Mouse (Mus musculus) heart, embryonic 12.5 days (tissue): ENCODE measurements around the gene Bcl2a1b. TPM values are rescaled to one million over a fixed set of nuclear protein-coding genes. Genes with fewer than 3 reads are reported as not detected.
"Not testable (repeated sequence)": the region's sequence is repeated elsewhere in the genome, so short reads cannot be mapped to it uniquely, and the experiment has no call there.

ENCODE experiments used
- ATAC-seq: fragments of 200-750 bp; cut with Nextera tagmentation; 2 replicates; pipeline ENCODE4 v1.8.0; 2017; ENCODE audit warnings: moderate TSS enrichment, moderate library complexity; ENCODE audit not compliant: insufficient number of reproducible peaks, low FRiP score
- H3K27ac ChIP-seq: fragments of 300-500 bp; sonication (generic); 2 replicates; pipeline ENCODE4 v1.5.1; 2016; ENCODE audit warnings: mild to moderate bottlenecking, moderate library complexity; ENCODE audit not compliant: poor library complexity, severe bottlenecking
- H3K27me3 ChIP-seq: fragments of 300-500 bp; sonication (generic); replicated peaks from 2 replicates; pipeline ENCODE4 v1.6.1; 2016; ENCODE audit warnings: mild to moderate bottlenecking, moderate library complexity
- H3K36me3 ChIP-seq: fragments of 300-500 bp; sonication (generic); 2 replicates; pipeline ENCODE4 v1.6.1; 2016; ENCODE audit warnings: mild to moderate bottlenecking, moderate library complexity
- H3K4me1 ChIP-seq: fragments of 300-500 bp; sonication (generic); replicated peaks from 2 replicates; pipeline ENCODE4 v1.6.1; 2016; ENCODE audit warnings: mild to moderate bottlenecking
- H3K4me2 ChIP-seq: fragments of 300-500 bp; sonication (generic); 2 replicates; pipeline ENCODE4 v1.6.1; 2016; ENCODE audit warnings: mild to moderate bottlenecking, moderate library complexity
- H3K4me3 ChIP-seq: fragments of 300-500 bp; sonication (generic); 2 replicates; pipeline ENCODE4 v1.5.1; 2016; ENCODE audit warnings: mild to moderate bottlenecking
- H3K9ac ChIP-seq: fragments of 300-500 bp; sonication (generic); 2 replicates; pipeline ENCODE4 v1.6.1; 2016; ENCODE audit warnings: mild to moderate bottlenecking, moderate library complexity
- H3K9me3 ChIP-seq: fragments of 300-500 bp; sonication (generic); replicated peaks from 2 replicates; pipeline ENCODE4 v1.6.1; 2016; ENCODE audit warnings: mild to moderate bottlenecking, moderate library complexity
- WGBS: fragments of 180-500 bp; shearing (Covaris S2); methylation state at CpG from one replicate; pipeline ENCODE4 v1.1.7; 2016; 5-methylcytosine and 5-hydroxymethylcytosine counted together
- polyA plus RNA-seq: library from polyadenylated mRNA; unstranded; fragments of >200 nt; fragmentation: Nextera tagmentation; extraction: Ambion mirVana; gene quantifications from 2 replicates; pipeline ENCODE4 v1.2.1, GENCODE M21; 2016

Bcl2a1b gene
- 0.27 and 1.2 TPM in 2 replicates for polyA plus RNA-seq

DNA sequence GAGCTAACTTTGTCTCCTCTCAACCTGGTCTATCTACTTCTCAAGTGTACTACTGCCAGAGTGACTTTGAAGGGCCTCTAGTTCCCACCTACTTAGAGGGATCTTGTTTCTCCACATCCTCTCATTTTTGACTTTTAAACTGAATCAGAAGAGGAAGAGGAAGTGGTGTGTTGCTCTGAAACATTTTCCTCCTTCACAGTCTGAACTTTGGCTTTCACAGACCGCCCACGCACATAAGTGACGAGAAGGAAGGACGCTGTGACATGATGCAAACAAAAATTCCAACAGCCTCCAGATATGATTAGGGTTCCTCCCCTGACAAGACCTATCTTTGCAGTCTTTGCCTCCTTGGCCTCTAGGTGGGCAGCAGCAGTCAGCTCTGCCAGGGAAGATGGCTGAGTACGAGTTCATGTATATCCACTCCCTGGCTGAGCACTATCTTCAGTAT is at the start of gene Bcl2a1b, which contains the start of gene Gm29094:
Gene Bcl2a1b (plus strand): TSS at position 241 of the 448 bp plus-strand sequence.
Gene Gm29094 (plus strand): TSS at position 411 of the 448 bp plus-strand sequence.
- H3K36me3 ChIP-seq, H3K9ac ChIP-seq, ATAC-seq, H3K4me1 ChIP-seq, H3K4me2 ChIP-seq, H3K4me3 ChIP-seq, H3K9me3 ChIP-seq, H3K27ac ChIP-seq, H3K27me3 ChIP-seq: not testable (repeated sequence)
- WGBS: 67% methylated on average over 5 of the region's 5 CpGs

DNA sequence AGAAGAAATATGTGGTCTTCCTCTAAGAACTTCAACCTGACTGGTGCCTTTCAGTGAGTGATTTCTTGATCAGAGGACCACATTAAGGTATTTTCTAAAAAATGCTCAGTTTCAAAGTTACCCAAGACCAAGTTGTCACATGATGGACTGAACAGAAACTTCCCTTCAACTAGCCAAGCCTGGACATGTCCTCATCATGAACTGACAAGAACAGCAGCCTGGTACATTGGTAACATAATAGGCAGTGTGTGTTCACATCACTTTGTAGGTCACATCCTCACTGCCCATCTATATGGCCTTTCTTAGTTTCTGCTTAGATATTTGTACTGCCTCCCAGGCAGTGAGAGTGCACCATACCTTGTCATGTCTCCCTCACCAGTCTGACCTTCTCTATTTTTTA is 26.5 kb upstream of the Bcl2a1b start:
- H3K27me3 ChIP-seq, H3K4me2 ChIP-seq, H3K36me3 ChIP-seq, ATAC-seq, H3K4me3 ChIP-seq, H3K4me1 ChIP-seq, H3K9me3 ChIP-seq, H3K27ac ChIP-seq, H3K9ac ChIP-seq: not testable (repeated sequence)

DNA sequence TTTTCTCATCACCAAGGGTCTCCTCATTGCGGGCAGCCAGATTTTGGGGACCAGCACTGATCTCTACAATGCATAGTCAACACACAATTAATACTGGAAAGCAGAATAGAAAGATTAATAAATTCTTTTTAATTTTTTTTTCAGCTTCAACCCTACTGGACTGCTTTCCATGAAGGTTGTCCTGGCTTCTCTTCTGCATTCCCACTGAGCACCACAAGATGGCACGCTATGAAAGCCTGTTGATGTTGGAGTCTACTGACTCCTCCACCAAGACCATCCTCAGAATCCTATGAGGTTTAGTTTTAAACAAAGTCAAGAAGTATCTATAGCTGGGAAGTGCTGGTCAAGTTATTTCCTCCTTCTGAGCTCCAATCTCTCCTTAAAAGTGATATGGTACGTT is 20.2 kb upstream of the Bcl2a1b start:
- not testable (repeated sequence) for H3K27ac ChIP-seq, H3K9ac ChIP-seq, ATAC-seq, H3K27me3 ChIP-seq, H3K4me3 ChIP-seq, H3K4me1 ChIP-seq, H3K9me3 ChIP-seq, H3K4me2 ChIP-seq, H3K36me3 ChIP-seq
- 27% methylated on average over 2 of the region's 3 CpGs for WGBS

DNA sequence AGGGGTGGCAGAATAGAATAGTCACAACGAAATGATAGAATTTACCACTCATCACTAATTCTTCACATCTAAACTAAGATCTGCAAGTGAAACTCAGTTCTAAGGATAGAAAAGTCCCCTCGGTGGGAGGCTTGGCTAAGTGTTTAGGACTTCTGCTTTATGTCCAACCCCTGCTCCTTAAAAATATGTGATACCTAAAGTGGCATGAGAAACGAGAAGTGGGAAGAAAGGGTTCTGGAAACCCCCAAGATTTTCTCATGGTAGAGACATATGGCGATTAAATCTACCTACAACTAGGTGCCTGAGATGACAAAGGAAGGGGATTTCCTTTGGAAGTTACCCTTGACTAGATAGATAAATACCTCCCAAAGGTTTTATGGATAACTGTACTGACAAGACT is 19.5 kb upstream of the Bcl2a1b start:
- not testable (repeated sequence) for ATAC-seq, H3K4me3 ChIP-seq, H3K27me3 ChIP-seq, H3K27ac ChIP-seq, H3K36me3 ChIP-seq, H3K4me2 ChIP-seq, H3K9me3 ChIP-seq, H3K4me1 ChIP-seq, H3K9ac ChIP-seq
- WGBS: 68% methylated on average over 4 of the region's 4 CpGs

- not testable (repeated sequence) for H3K9ac ChIP-seq, H3K4me1 ChIP-seq, H3K4me3 ChIP-seq, H3K27ac ChIP-seq, H3K27me3 ChIP-seq, H3K4me2 ChIP-seq, ATAC-seq, H3K9me3 ChIP-seq, H3K36me3 ChIP-seq
- WGBS: 69% methylated on average over 15 of the region's 15 CpGs
Observed at GRCm38 (mm10) chr9:89187006-89187405, 12.0 kb upstream of the Bcl2a1b start.

GRCm38 (mm10) chr9:89195483-89195882 is 3.5 kb upstream of the Bcl2a1b start:
- ATAC-seq, H3K27ac ChIP-seq, H3K4me2 ChIP-seq, H3K27me3 ChIP-seq, H3K4me1 ChIP-seq, H3K36me3 ChIP-seq, H3K4me3 ChIP-seq, H3K9ac ChIP-seq, H3K9me3 ChIP-seq: not testable (repeated sequence)

- not testable (repeated sequence) for H3K9ac ChIP-seq, H3K27me3 ChIP-seq, ATAC-seq, H3K4me1 ChIP-seq, H3K27ac ChIP-seq, H3K4me3 ChIP-seq, H3K36me3 ChIP-seq, H3K4me2 ChIP-seq, H3K9me3 ChIP-seq
- 76% methylated on average over 1 of the region's 1 CpGs for WGBS
Observed at GRCm38 (mm10) chr9:89197509-89197908, 1.5 kb upstream of the Bcl2a1b start.

DNA sequence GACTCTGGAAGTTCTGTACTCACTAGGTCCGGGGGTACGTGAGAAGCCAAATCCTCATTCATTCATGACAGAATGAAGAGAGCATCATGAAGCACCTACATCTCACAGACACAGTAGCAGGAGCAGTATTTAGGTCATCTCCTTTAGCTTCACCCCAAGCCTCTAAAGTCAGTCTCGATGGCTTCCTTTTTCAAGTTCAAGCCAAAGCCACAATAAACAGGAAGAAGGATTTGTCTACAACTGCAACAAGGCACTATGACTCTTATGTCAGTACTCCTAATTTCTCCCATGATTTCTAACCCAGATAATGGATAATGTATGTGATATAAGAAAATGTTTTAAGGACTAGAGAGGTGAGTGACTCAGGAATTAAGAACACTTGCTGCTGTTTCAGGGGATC is 660 bp upstream of the Bcl2a1b start:
- H3K9me3 ChIP-seq, H3K27ac ChIP-seq, H3K9ac ChIP-seq, H3K4me1 ChIP-seq, H3K4me2 ChIP-seq, ATAC-seq, H3K27me3 ChIP-seq, H3K4me3 ChIP-seq, H3K36me3 ChIP-seq: not testable (repeated sequence)
- 83% methylated on average over 3 of the region's 3 CpGs for WGBS

DNA sequence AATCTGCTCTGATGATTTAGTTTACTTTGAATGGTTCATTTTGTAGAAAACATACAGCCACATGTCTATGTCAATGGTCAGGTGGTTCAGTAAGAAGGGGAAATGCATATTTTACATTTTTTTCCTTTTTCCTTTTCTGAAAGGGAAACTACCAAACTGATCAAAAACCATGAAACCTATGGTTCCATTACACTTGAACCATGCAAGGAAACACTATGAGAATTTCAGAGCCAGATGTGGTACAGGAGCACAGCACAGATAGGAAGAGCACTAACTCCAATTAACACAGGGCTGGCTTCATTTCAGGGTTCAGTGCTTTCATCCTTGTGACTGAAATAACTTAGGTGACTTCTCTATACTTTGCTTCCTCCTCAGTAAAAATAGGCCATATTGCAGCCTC is 3.2 kb downstream of the Bcl2a1b start:
- not testable (repeated sequence) for H3K9me3 ChIP-seq, H3K9ac ChIP-seq, H3K27ac ChIP-seq, H3K4me2 ChIP-seq, H3K36me3 ChIP-seq, H3K4me1 ChIP-seq, H3K27me3 ChIP-seq, H3K4me3 ChIP-seq, ATAC-seq

DNA sequence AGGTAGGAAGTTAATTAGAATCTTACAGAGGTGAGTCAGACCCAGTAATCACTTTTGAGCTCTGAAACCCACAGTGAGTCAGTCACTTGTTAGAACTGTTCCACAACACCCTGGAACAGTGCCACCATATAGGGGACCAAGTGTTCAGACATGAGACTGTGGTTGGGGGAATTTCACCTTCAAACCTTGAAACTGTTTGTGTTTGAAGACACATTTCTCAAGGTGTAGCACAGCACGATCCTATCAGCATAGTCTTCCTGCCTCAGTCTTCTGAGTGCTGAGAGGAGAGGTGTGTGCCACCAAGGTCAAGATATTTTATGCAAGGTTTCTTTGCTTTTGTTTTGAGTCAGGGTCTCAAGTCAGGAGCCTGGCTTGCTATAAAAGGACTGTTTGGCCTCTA is 9.9 kb downstream of the Bcl2a1b start:
- H3K9ac ChIP-seq, H3K4me1 ChIP-seq, H3K36me3 ChIP-seq, H3K4me3 ChIP-seq, H3K27me3 ChIP-seq, H3K9me3 ChIP-seq, H3K4me2 ChIP-seq, ATAC-seq, H3K27ac ChIP-seq: not testable (repeated sequence)
- 50% methylated on average over 1 of the region's 1 CpGs for WGBS

- WGBS: 25% methylated on average over 9 of the region's 12 CpGs
- H3K36me3 ChIP-seq, H3K27me3 ChIP-seq, H3K4me1 ChIP-seq, H3K9me3 ChIP-seq: not testable (repeated sequence)
- H3K4me3 ChIP-seq: peak within 1 kb of the TSS; percentile 44
- H3K4me2 ChIP-seq: peak within 1 kb of the TSS; percentile 62
- peak; percentile 69 for ATAC-seq
- 0 out of 2 replicates have a peak within 1 kb of the TSS, but pooled peaks have one; percentile 48 for H3K9ac ChIP-seq
- peak within 1 kb of the TSS; percentile 78 for H3K27ac ChIP-seq
Observed at GRCm38 (mm10) chr9:89210353-89211064, 11.5 kb downstream of the Bcl2a1b start, which contains the start of gene Mthfs. Mthfs (plus strand) TSS chr9:89210676.
